Mouse (Mus musculus) lung, postnatal 25 days (tissue): ENCODE results near the gene Ube2q1.

Experiments
- DNase-seq: peaks from one replicate; pipeline ENCODE4 v3.0.0; 2022; ENCODE audit warnings: low spot score

Gene Ube2q1

DNA sequence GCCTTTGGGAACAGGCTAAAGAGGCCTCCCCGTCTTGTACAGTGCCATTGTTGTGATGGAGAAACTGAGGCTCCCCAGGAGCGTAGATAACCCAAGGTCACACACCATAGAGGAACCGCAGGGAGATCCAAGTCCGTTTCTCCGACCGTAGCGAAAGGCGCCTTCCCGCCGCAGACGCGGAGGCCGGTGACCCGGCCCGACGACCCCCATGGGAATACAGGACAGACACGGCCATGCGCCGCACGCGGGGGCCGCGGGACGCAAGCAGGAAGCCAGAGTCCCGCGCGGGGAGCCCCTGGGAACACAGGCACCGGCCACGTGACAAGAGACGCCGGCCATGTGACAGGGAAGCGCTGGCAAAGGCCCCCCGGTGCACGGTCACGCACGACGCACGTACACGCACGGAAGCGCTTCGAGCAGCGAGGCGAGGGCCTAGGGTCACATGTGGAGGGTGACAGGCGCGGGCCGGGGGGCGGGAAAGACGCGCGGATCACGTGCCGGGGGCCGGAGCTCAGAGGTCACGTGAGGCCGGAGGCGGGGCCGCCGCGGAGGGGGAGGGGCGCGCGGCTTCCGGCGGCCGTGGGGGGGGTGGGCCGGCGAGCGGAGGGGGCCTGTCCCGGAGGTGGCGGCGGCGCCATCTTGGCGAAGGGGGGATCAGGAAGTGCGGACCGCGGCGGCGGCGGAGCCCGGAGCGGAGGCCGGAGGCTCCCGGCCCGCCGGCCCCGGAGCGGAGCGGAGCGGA lies at the start of gene Ube2q1:
Ube2q1 (plus strand) TSS at position 649 of the 742 bp plus-strand sequence.
- peak; percentile 96 for DNase-seq

DNA sequence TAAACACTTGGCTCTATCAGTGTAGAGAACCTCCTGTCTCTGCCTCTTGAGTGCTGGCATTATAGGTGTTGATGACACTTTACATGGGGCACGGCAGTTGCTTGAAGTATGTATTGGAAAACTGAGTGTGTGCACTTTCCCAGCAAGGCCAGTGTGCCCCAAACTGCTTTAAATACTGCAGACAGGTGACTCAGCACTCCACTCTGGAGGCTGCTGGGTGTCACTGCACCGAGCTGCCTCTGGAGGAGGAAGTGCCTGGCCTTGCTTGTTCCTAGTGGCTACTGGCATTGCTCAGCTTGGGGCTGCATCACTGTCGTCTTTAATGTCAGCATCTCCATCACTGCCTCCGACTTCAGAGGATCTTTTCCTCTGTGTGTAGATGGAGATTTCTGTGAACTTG lies 46.4 kb upstream of the Ube2q1 start:
- DNase-seq, result peak; percentile 47

DNA sequence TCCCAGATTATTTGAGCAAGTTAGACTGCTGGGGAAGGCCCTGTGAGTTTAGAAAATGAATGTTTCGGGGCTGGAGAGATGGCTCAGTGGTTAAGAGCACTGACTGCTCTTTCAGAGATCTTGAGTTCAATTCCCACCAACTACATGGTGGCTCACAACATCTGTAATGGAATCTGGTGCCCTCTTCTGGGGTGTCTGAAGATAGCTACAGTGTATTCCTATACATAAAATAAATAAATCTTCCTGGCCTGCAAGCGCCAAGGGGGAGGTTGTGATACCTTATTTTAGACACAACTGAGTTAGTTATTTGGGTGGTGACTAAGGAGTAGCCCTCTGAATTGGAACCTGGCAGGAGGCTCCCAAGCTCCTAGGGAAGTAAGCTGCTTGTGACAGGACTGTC lies 44.6 kb upstream of the Ube2q1 start:
- DNase-seq, result no peak

GRCm38 (mm10) chr3:89730350-89731331 lies 42.8 kb upstream of the Ube2q1 start:
- peak; percentile 96 for DNase-seq

DNA sequence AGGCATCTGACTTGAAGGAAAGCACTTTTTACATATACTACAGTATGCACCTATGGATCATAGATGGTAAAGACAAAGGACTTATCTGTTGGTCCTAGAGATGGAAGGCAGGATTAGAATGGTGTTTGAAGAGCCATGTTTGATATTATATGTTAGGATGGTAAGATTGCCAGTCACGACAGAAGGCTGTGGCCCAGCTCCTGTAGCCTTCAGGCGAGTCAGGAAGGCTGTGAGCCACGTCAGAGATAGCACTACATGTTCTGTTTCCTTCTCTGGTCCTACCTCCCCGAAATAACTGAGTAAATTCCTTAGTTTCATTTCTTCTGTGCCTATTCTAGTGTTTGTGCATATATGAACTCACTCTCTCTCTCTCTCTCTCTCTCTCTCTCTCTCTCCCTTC lies 41.3 kb upstream of the Ube2q1 start:
- no peak for DNase-seq

GRCm38 (mm10) chr3:89738509-89738908 lies 34.9 kb upstream of the Ube2q1 start:
- no peak for DNase-seq

DNA sequence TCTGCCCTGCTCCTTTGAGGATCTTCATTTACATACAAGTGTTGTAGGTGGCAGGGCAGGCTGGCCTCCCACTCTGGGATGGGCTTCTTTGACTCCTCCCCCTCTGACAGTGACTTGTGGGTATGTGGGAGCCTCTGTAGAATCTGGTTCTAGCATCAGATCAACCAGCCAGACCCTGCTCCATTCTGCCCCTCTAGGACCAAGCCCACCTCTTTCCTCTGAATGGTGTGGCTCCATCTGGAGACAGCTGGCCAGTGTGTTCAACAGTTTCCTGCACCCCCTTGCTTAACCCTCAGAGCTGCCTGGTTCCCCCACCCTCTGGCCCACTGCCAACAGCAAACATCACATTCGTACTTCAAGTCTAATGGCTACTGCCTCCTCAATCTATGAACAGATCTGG lies 21.1 kb upstream of the Ube2q1 start:
- DNase-seq, result no peak

GRCm38 (mm10) chr3:89755283-89755682 lies 18.1 kb upstream of the Ube2q1 start:
- DNase-seq, result no peak

DNA sequence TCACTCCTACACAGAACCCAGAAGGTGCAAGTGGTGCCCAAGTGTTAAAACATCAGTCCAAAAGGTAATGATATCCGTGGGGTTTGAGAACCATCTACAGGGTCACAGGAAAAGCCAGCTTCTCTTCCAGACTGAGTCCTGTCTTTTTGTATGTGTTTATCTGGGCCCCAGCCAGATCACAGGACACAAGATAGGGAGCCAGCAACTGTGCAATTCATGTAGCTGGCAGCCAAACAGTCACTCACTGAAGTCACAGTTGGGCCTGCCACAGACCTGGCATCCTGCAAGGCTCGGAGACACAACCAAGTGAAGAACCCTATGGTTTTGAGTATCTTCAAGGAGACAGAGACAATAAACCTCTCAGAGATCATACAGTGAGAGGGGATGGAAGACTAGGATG lies 15.6 kb upstream of the Ube2q1 start:
- DNase-seq, result no peak

GRCm38 (mm10) chr3:89759786-89760185 lies 13.6 kb upstream of the Ube2q1 start:
- no peak for DNase-seq

DNA sequence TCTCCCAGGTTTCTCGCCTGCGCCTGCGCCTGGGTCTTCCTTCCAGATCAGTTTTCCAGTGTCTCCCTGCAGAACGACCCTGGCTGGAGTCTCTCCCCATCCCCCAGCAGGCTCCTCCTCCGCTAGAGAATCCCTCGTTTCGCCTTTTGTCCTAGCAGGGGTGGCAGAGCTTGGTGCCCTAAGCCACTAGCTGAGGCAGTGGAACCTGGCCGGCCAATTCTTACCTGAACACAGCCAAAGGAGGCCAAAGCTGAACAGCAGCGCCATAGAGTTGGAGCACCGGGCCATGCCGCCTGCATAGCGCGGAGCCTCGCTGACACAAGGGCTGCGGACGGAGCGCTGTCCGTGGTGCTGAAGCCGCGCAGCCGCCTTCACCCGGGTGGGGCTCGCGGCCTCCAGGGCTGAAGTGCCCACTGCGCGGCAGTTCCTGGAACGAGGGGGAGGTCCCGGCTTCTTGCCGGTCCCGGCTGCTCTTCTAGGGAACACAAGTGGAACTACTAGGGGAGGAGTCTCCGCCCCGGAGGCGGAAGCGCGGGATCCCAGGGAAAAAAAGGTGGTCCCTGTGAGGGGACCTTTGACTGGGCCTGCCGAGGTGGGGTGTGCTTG lies 9.2 kb upstream of the Ube2q1 start, which contains the start of gene Chrnb2:
Chrnb2 (minus strand) TSS at position 514 of the 606 bp plus-strand sequence.
- DNase-seq, result peak; percentile 62

- DNase-seq, result no peak
Observed at GRCm38 (mm10) chr3:89769584-89769983, 3.8 kb upstream of the Ube2q1 start.

DNA sequence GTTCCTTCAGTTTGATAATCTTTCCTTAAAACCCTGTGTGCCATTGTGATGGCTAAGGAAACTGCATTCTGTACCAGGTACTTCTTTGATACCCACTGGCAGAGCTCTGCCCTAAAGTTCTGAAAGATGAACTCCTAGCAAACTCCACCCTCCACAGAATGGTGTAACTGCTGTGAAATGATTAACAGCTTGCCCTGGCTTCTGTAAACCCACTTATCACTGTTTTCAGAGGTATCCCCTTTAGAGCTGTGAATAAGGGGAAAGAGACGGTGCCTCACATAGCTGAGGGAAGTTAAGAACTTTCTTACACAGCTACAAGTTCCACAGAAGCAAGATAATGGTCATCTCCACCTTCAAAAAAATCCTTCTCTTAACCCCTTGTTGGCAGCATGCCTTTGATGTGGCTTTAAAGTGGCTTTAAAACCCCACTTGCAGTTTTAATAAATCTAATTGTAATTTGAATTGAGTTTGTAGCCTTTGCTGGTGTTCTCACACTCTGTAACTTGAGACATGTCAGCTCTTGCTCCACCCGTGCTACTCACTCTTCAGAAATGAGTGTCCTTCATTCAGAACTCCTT lies 2.9 kb upstream of the Ube2q1 start:
- DNase-seq, result no peak

GRCm38 (mm10) chr3:89772588-89772967 lies 838 bp upstream of the Ube2q1 start:
- peak; percentile 86 for DNase-seq

DNA sequence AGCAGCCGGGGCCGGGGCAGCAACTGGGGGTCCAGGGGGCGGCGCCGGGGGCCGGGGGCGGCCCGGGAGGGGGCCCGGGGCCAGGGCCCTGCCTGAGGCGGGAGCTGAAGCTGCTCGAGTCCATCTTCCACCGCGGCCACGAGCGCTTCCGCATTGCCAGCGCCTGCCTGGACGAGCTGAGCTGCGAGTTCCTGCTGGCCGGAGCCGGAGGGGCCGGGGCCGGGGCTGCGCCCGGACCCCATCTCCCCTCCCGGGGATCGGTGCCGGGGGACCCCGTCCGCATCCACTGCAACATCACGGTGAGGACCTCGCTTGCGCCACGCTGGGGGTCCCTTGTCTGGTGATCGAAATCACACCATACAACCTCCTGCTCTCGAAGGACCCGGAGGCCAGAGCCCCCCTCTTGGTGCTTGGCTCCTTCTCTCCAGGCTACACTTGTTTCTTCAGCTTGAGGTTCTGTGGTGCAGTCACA lies 360 bp downstream of the Ube2q1 start:
- DNase-seq, result no peak

DNA sequence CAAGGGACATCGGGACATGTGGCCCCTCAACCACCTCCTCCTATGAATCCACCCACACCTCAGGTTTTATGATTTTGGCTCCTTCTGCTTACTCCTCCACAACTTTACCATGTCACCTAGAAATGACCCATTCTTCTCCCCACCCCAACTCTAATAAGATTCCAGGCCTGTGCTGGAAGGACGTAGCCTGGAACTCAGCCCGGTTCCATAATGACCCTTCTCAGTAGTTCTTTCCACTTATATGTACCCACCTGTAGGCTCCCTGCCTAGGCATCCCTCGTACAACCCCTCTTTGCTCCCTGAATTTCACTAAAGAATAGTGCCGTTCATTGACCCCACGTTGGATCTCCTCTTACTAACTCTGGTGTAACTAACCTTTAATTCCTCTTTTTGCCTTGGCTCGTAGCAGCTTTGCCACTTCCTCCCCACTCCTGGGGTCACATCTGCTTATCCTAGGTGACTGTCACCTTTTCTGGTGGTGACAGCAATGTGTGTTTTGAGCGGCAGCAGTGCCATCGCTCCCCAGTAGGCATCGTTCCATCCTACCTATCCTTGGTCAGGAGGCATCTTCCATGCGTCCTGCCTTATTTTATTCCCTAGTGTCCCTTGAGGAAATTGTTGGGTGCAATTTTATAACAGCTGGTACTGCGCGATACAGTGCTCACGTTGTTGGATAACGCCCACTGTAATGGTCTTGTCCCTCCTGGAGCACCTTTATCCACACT lies 982 bp downstream of the Ube2q1 start:
- no peak for DNase-seq

GRCm38 (mm10) chr3:89776001-89776400 lies 2.6 kb downstream of the Ube2q1 start:
- DNase-seq, result no peak

- no peak for DNase-seq
Observed at GRCm38 (mm10) chr3:89780102-89780501, 6.7 kb downstream of the Ube2q1 start.

- DNase-seq, result no peak
Observed at GRCm38 (mm10) chr3:89781640-89782039, 8.2 kb downstream of the Ube2q1 start.

DNA sequence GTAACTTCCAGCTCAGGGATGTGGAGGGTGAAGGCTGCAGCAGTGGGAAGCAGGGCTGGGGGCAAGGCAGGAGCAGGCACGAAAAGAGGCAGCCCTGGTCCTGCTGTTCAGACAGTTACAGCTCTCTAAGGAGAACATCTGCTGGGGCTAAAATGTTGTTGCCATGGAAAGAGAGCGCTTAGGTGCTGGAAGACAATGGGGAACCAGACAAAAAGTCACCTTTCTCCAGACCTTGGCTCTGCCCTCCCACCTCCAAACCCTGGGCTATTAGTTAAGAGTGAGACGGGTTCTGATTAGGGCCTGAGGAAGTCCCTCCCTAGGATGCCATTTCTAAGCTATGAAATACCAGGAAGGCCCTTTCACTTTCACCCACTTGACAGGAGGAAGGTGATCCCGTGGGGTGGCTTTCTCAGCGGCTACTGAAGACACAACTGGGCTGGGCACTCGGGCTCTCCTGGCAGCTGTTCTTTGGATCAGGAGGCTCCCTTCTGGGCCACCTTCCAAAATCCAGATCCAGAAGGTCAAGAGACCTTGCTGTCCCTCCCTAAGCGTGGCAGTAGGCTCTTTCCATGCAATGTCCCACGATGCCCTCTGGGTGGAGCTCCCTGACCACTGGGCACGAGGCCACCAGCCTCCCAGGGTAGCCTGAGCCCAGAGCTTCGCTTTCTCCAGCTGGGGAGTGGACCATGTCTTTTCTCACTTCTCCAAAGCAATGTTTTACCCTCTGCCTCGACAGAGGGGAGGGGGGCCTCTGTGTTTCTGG lies 11.8 kb downstream of the Ube2q1 start:
- DNase-seq, result peak; percentile 84

- DNase-seq, result no peak
Observed at GRCm38 (mm10) chr3:89786275-89786674, 12.9 kb downstream of the Ube2q1 start.
